Mouse (Mus musculus): Measurements from ENCODE around the gene Bex4. TPM values are rescaled to one million over a fixed set of nuclear protein-coding genes. Genes with fewer than 3 reads are reported as not detected.
A peak's percentile ranks its signal among the peaks of the same experiment; 100 is the strongest.

The Bex4 gene
- polyA plus RNA-seq, 1 experiment: 15.6 TPM

GRCm38 (mm10) chrX:136171189-136172117, 32.7 kb downstream of the Bex4 start:
- H3K4me1 ChIP-seq (ENCODE audit: control insufficient read depth, insufficient read depth, low read length): no peaks in the 10 kb centered on the region; the same call in 1 of the 2 replicates
- no peak for TF ChIP-seq POLR2A (IDR thresholded peaks at IDR 0.05; ENCODE audit: borderline replicate concordance, control insufficient read depth, low read depth, low read length)
- TF ChIP-seq CTCF (IDR thresholded peaks at IDR 0.05; ENCODE audit: control insufficient read depth, insufficient read depth, low read length): no peak
- no peak overlapping the region for H3K27ac ChIP-seq (ENCODE audit: control insufficient read depth, insufficient read depth, low read depth, low read length, poor library complexity)
- WGBS: 10% methylated on average over 24 of the region's 24 CpGs
- peak overlapping the region; percentile 70 for H3K4me3 ChIP-seq (replicated peaks; ENCODE audit: control insufficient read depth, low read depth, low read length)

GRCm38 (mm10) chrX:136172118-136172551, 33.3 kb downstream of the Bex4 start, which contains the start of gene Tceal8:
Gene Tceal8 (minus strand): TSS chrX:136172342.
- 12% methylated on average over 10 of the region's 10 CpGs for WGBS
- no peak within 1 kb of the TSS for H3K27ac ChIP-seq (ENCODE audit: control insufficient read depth, insufficient read depth, low read depth, low read length, poor library complexity)
- H3K4me1 ChIP-seq (ENCODE audit: control insufficient read depth, insufficient read depth, low read length): no peaks in the 10 kb centered on the region; the same call in 1 of the 2 replicates
- TF ChIP-seq CTCF (IDR thresholded peaks at IDR 0.05; ENCODE audit: control insufficient read depth, insufficient read depth, low read length) (no peak), POLR2A (IDR thresholded peaks at IDR 0.05; ENCODE audit: borderline replicate concordance, control insufficient read depth, low read depth, low read length) (no peak)
- peak within 1 kb of the TSS; percentile 70 for H3K4me3 ChIP-seq (replicated peaks; ENCODE audit: control insufficient read depth, low read depth, low read length)

- no peak overlapping the region for H3K4me3 ChIP-seq (replicated peaks; ENCODE audit: control insufficient read depth, low read depth, low read length)
- WGBS: 31% methylated on average over 10 of the region's 10 CpGs
- TF ChIP-seq POLR2A (IDR thresholded peaks at IDR 0.05; ENCODE audit: borderline replicate concordance, control insufficient read depth, low read depth, low read length): no peak
- TF ChIP-seq CTCF (IDR thresholded peaks at IDR 0.05; ENCODE audit: control insufficient read depth, insufficient read depth, low read length): no peak
- no peak overlapping the region for H3K27ac ChIP-seq (ENCODE audit: control insufficient read depth, insufficient read depth, low read depth, low read length, poor library complexity)
- H3K4me1 ChIP-seq (ENCODE audit: control insufficient read depth, insufficient read depth, low read length): no peaks in the 10 kb centered on the region; the same call in 1 of the 2 replicates
Observed at GRCm38 (mm10) chrX:136172786-136173185, 34.0 kb downstream of the Bex4 start.

GRCm38 (mm10) chrX:136180897-136181553, 42.2 kb downstream of the Bex4 start:
- H3K4me1 ChIP-seq (ENCODE audit: control insufficient read depth, insufficient read depth, low read length): no peaks in the 10 kb centered on the region
- 24% methylated on average over 11 of the region's 11 CpGs for WGBS
- no peak overlapping the region for H3K27ac ChIP-seq (ENCODE audit: control insufficient read depth, insufficient read depth, low read depth, low read length, poor library complexity)
- no peak overlapping the region for H3K4me3 ChIP-seq (replicated peaks; ENCODE audit: control insufficient read depth, low read depth, low read length)
- TF ChIP-seq POLR2A (IDR thresholded peaks at IDR 0.05; ENCODE audit: borderline replicate concordance, control insufficient read depth, low read depth, low read length) (no peak), CTCF (IDR thresholded peaks at IDR 0.05; ENCODE audit: control insufficient read depth, insufficient read depth, low read length) (no peak)

- Histone ChIP-seq H3K4me1 (ENCODE audit: control insufficient read depth, insufficient read depth, low read length) (no peaks in the 10 kb centered on the region), H3K4me3 (replicated peaks; ENCODE audit: control insufficient read depth, low read depth, low read length) (no peak overlapping the region), H3K27ac (ENCODE audit: control insufficient read depth, insufficient read depth, low read depth, low read length, poor library complexity) (no peak overlapping the region)
- WGBS: 71% methylated on average over 1 of the region's 1 CpGs
- TF ChIP-seq CTCF (IDR thresholded peaks at IDR 0.05; ENCODE audit: control insufficient read depth, insufficient read depth, low read length): no peak
- no peak for TF ChIP-seq POLR2A (IDR thresholded peaks at IDR 0.05; ENCODE audit: borderline replicate concordance, control insufficient read depth, low read depth, low read length)
Observed at GRCm38 (mm10) chrX:136183107-136183506, 44.3 kb downstream of the Bex4 start.

Other genes with a start within 250 kb of the Bex4 start
- 0.84 and 1.00 TPM in 2 replicates for gene Arxes2, start 145.2 kb upstream of the Bex4 start, polyA plus RNA-seq (2011; ENCODE audit: insufficient read depth, insufficient read length, low replicate concordance, missing spikeins)
- 1.9 TPM in 1 of 2 replicates, not detected in the other for gene Arxes1, start 105.6 kb upstream of the Bex4 start, polyA plus RNA-seq (2011; ENCODE audit: insufficient read depth, insufficient read length, low replicate concordance, missing spikeins)
- gene Bex2, start 70.8 kb upstream of the Bex4 start, polyA plus RNA-seq (2011; ENCODE audit: insufficient read depth, insufficient read length, low replicate concordance, missing spikeins): 5.6 TPM in 1 of 2 replicates, not detected in the other
- gene Nxf3, start 53.7 kb upstream of the Bex4 start, polyA plus RNA-seq (2011; ENCODE audit: insufficient read depth, insufficient read length, low replicate concordance, missing spikeins): 0.65 TPM in 1 of 2 replicates, not detected in the other
- 36.6 and 47.6 TPM in 2 replicates for gene Tceal8, start 33.3 kb downstream of the Bex4 start, polyA plus RNA-seq (2011; ENCODE audit: insufficient read depth, insufficient read length, low replicate concordance, missing spikeins)
- not detected in 2 replicates for gene Tceal5, start 64.9 kb downstream of the Bex4 start, polyA plus RNA-seq (2011; ENCODE audit: insufficient read depth, insufficient read length, low replicate concordance, missing spikeins)
- not detected in 2 replicates for gene Tceal7, start 75.8 kb downstream of the Bex4 start, polyA plus RNA-seq (2011; ENCODE audit: insufficient read depth, insufficient read length, low replicate concordance, missing spikeins)
- 47.6 TPM in 1 of 2 replicates, not detected in the other for gene Bex1, start 76.5 kb downstream of the Bex4 start, polyA plus RNA-seq (2011; ENCODE audit: insufficient read depth, insufficient read length, low replicate concordance, missing spikeins)
- gene Tceal9, start 106.1 kb downstream of the Bex4 start, polyA plus RNA-seq (2011; ENCODE audit: insufficient read depth, insufficient read length, low replicate concordance, missing spikeins): 40.1 and 55.8 TPM in 2 replicates
- 53.3 and 68.7 TPM in 2 replicates for gene Bex3, start 131.3 kb downstream of the Bex4 start, polyA plus RNA-seq (2011; ENCODE audit: insufficient read depth, insufficient read length, low replicate concordance, missing spikeins)